Mouse (Mus musculus) kidney, embryonic 16.5 days (tissue): ENCODE measurements around the gene Phc3. TPM values are rescaled to one million over a fixed set of nuclear protein-coding genes. Genes with fewer than 3 reads are reported as not detected.
"Not testable (repeated sequence)": the region's sequence is repeated elsewhere in the genome, so short reads cannot be mapped to it uniquely, and the experiment has no call there.

Source experiments
- ATAC-seq: fragments of 200-750 bp; cut with Nextera tagmentation; 2 replicates; pipeline ENCODE4 v1.8.0; 2017; ENCODE audit warnings: moderate TSS enrichment; ENCODE audit not compliant: low FRiP score, low TSS enrichment
- H3K27ac ChIP-seq: fragments of 300-500 bp; sonication (generic); 2 replicates; pipeline ENCODE4 v1.5.1; 2014; ENCODE audit warnings: low read length
- H3K27me3 ChIP-seq: fragments of 300-500 bp; sonication (generic); 2 replicates; pipeline ENCODE4 v1.6.1; 2014; ENCODE audit warnings: low read length, control low read depth, mixed read lengths; ENCODE audit not compliant: insufficient read depth
- H3K36me3 ChIP-seq: fragments of 300-500 bp; sonication (generic); 2 replicates; pipeline ENCODE4 v1.6.1; 2014; ENCODE audit warnings: low read length, control low read depth, mixed read lengths; ENCODE audit not compliant: insufficient read depth
- H3K4me1 ChIP-seq: fragments of 300-500 bp; sonication (generic); 2 replicates; pipeline ENCODE4 v1.6.1; 2014; ENCODE audit warnings: low read length, control low read depth, mixed read lengths; ENCODE audit not compliant: insufficient read depth
- H3K4me2 ChIP-seq: fragments of 300-500 bp; sonication (generic); replicated peaks from 2 replicates; pipeline ENCODE4 v1.6.1; 2014; ENCODE audit warnings: low read depth, low read length
- H3K4me3 ChIP-seq: fragments of 300-500 bp; sonication (generic); 2 replicates; pipeline ENCODE4 v1.5.1; 2014; ENCODE audit warnings: mild to moderate bottlenecking, low read length
- H3K9ac ChIP-seq: fragments of 300-500 bp; sonication (generic); replicated peaks from 2 replicates; pipeline ENCODE4 v1.6.1; 2014; ENCODE audit warnings: low read length
- H3K9me3 ChIP-seq: fragments of 300-500 bp; sonication (generic); 2 replicates; pipeline ENCODE4 v1.6.1; 2016; ENCODE audit warnings: low read length, control low read depth
- WGBS: fragments of 180-500 bp; shearing (Covaris S2); extraction: QIAGEN DNeasy Blood & Tissue Kit; methylation state at CpG from one replicate; pipeline ENCODE4 v1.1.7; 2014; 5-methylcytosine and 5-hydroxymethylcytosine counted together
- polyA plus RNA-seq: library from polyadenylated mRNA; unstranded; fragments of >200 nt; fragmentation: Nextera tagmentation; extraction: Ambion mirVana; gene quantifications from 2 replicates; pipeline ENCODE4 v1.2.1, GENCODE M21; 2015

Phc3 gene
- polyA plus RNA-seq, 1 experiment from 2014 or later: 5.1 TPM

GRCm38 (mm10) chr3:30889014-30889413 lies 80.2 kb downstream of the Phc3 start:
- Histone ChIP-seq H3K27ac (no peak overlapping the region), H3K4me1 (no peaks in the 10 kb centered on the region), H3K9ac (no peak overlapping the region), H3K27me3 (no peaks in the 10 kb centered on the region), H3K36me3 (peaks cover 5% of the 10 kb centered on the region; the same call in 1 of the 2 replicates), H3K4me3 (no peak overlapping the region), H3K4me2 (no peak overlapping the region), H3K9me3 (no peaks in the 10 kb centered on the region)
- no peak for ATAC-seq
- WGBS: 26% methylated on average over 1 of the region's 1 CpGs

GRCm38 (mm10) chr3:30887449-30887848 lies 81.8 kb downstream of the Phc3 start:
- ATAC-seq: no peak
- H3K9me3 ChIP-seq: no peaks in the 10 kb centered on the region
- no peak overlapping the region for H3K4me3 ChIP-seq
- no peaks in the 10 kb centered on the region for H3K4me1 ChIP-seq
- 88% methylated on average over 3 of the region's 3 CpGs for WGBS
- no peak overlapping the region for H3K27ac ChIP-seq
- no peaks in the 10 kb centered on the region for H3K27me3 ChIP-seq
- peaks cover 5% of the 10 kb centered on the region; the same call in 1 of the 2 replicates for H3K36me3 ChIP-seq
- no peak overlapping the region for H3K4me2 ChIP-seq
- no peak overlapping the region for H3K9ac ChIP-seq

GRCm38 (mm10) chr3:30876709-30877108 lies 92.5 kb downstream of the Phc3 start:
- no peak overlapping the region for H3K27ac ChIP-seq
- H3K36me3 ChIP-seq: no peaks in the 10 kb centered on the region
- H3K27me3 ChIP-seq: no peaks in the 10 kb centered on the region
- no peak overlapping the region for H3K9ac ChIP-seq
- no peak overlapping the region for H3K4me2 ChIP-seq
- no peak for ATAC-seq
- no peaks in the 10 kb centered on the region for H3K9me3 ChIP-seq
- no peaks in the 10 kb centered on the region for H3K4me1 ChIP-seq
- no peak overlapping the region for H3K4me3 ChIP-seq
- WGBS: 49% methylated on average over 6 of the region's 6 CpGs

- Histone ChIP-seq H3K4me3 (no peak overlapping the region), H3K4me1 (no peaks in the 10 kb centered on the region), H3K4me2 (no peak overlapping the region), H3K36me3 (no peaks in the 10 kb centered on the region), H3K27ac (no peak overlapping the region), H3K9ac (no peak overlapping the region), H3K9me3 (no peaks in the 10 kb centered on the region), H3K27me3 (no peaks in the 10 kb centered on the region)
- no peak for ATAC-seq
- 67% methylated on average over 1 of the region's 1 CpGs for WGBS
Measured at GRCm38 (mm10) chr3:30869995-30870394, 99.2 kb downstream of the Phc3 start.

GRCm38 (mm10) chr3:30868625-30869024 lies 100.6 kb downstream of the Phc3 start:
- Histone ChIP-seq H3K9me3 (no peaks in the 10 kb centered on the region), H3K4me2 (no peak overlapping the region), H3K36me3 (no peaks in the 10 kb centered on the region), H3K27ac (no peak overlapping the region), H3K4me3 (no peak overlapping the region), H3K9ac (no peak overlapping the region), H3K27me3 (no peaks in the 10 kb centered on the region), H3K4me1 (no peaks in the 10 kb centered on the region)
- 74% methylated on average over 5 of the region's 5 CpGs for WGBS
- no peak for ATAC-seq

- 80% methylated on average over 5 of the region's 5 CpGs for WGBS
- Histone ChIP-seq H3K36me3 (no peaks in the 10 kb centered on the region), H3K9me3 (no peaks in the 10 kb centered on the region), H3K27ac (no peak overlapping the region), H3K4me2 (no peak overlapping the region), H3K9ac (no peak overlapping the region), H3K27me3 (no peaks in the 10 kb centered on the region), H3K4me1 (no peaks in the 10 kb centered on the region), H3K4me3 (no peak overlapping the region)
- no peak for ATAC-seq
Measured at GRCm38 (mm10) chr3:30868176-30868575, 101.0 kb downstream of the Phc3 start.

GRCm38 (mm10) chr3:30864640-30865039 lies 104.6 kb downstream of the Phc3 start:
- Histone ChIP-seq H3K27me3 (no peaks in the 10 kb centered on the region), H3K9me3 (no peaks in the 10 kb centered on the region), H3K36me3 (no peaks in the 10 kb centered on the region), H3K4me3 (no peak overlapping the region), H3K27ac (no peak overlapping the region), H3K4me2 (no peak overlapping the region), H3K9ac (no peak overlapping the region), H3K4me1 (no peaks in the 10 kb centered on the region)
- no peak for ATAC-seq
- 73% methylated on average over 1 of the region's 1 CpGs for WGBS

GRCm38 (mm10) chr3:30863712-30864435 lies 105.3 kb downstream of the Phc3 start:
- no peak for ATAC-seq
- Histone ChIP-seq H3K9ac (no peak overlapping the region), H3K9me3 (no peaks in the 10 kb centered on the region), H3K4me2 (no peak overlapping the region), H3K4me3 (no peak overlapping the region), H3K27me3 (no peaks in the 10 kb centered on the region), H3K36me3 (no peaks in the 10 kb centered on the region), H3K27ac (no peak overlapping the region), H3K4me1 (no peaks in the 10 kb centered on the region)
- 63% methylated on average over 5 of the region's 5 CpGs for WGBS

- Histone ChIP-seq H3K36me3 (no peaks in the 10 kb centered on the region), H3K4me2 (no peak overlapping the region), H3K9ac (no peak overlapping the region), H3K4me1 (no peaks in the 10 kb centered on the region), H3K9me3 (no peaks in the 10 kb centered on the region), H3K27ac (no peak overlapping the region), H3K27me3 (peaks cover 4% of the 10 kb centered on the region; the same call in 1 of the 2 replicates), H3K4me3 (no peak overlapping the region)
- WGBS: 78% methylated on average over 4 of the region's 4 CpGs
- no peak for ATAC-seq
Measured at GRCm38 (mm10) chr3:30860705-30861104, 108.5 kb downstream of the Phc3 start.

GRCm38 (mm10) chr3:30859599-30859998 lies 109.6 kb downstream of the Phc3 start:
- H3K4me3 ChIP-seq, H3K9me3 ChIP-seq, H3K27ac ChIP-seq, ATAC-seq, H3K4me1 ChIP-seq, H3K36me3 ChIP-seq, H3K4me2 ChIP-seq, H3K9ac ChIP-seq: not testable (repeated sequence)
- WGBS: 95% methylated on average over 8 of the region's 8 CpGs
- peaks cover 10% of the 10 kb centered on the region; the same call in 1 of the 2 replicates for H3K27me3 ChIP-seq
